Mouse (Mus musculus) liver, embryonic 13.5 days (tissue): ENCODE data around the gene Cyp4f39. TPM values are rescaled to one million over a fixed set of nuclear protein-coding genes. Genes with fewer than 3 reads are reported as not detected.
"Not testable (repeated sequence)": the region's sequence is repeated elsewhere in the genome, so short reads cannot be mapped to it uniquely, and the experiment has no call there.

ENCODE experiments used
- ATAC-seq: fragments of 200-750 bp; cut with Nextera tagmentation; 2 replicates; pipeline ENCODE4 v1.8.0; 2017; ENCODE audit warnings: low read depth, mild to moderate bottlenecking, moderate number of reproducible peaks, moderate library complexity
- DNase-seq: peaks from one replicate; pipeline ENCODE4 v3.0.0; 2022
- H3K27ac ChIP-seq: fragments of 300-500 bp; sonication (generic); 2 replicates; pipeline ENCODE4 v1.5.1; 2015; ENCODE audit warnings: moderate library complexity, mild to moderate bottlenecking, inconsistent platforms
- H3K27me3 ChIP-seq: fragments of 300-500 bp; sonication (generic); 2 replicates; pipeline ENCODE4 v1.6.1; 2015; ENCODE audit warnings: mild to moderate bottlenecking, inconsistent platforms
- H3K36me3 ChIP-seq: fragments of 300-500 bp; sonication (generic); 2 replicates; pipeline ENCODE4 v1.6.1; 2015; ENCODE audit warnings: mild to moderate bottlenecking, inconsistent platforms
- H3K4me1 ChIP-seq: fragments of 300-500 bp; sonication (generic); replicated peaks from 2 replicates; pipeline ENCODE4 v1.6.1; 2015; ENCODE audit warnings: inconsistent platforms
- H3K4me2 ChIP-seq: fragments of 300-500 bp; sonication (generic); 2 replicates; pipeline ENCODE4 v1.6.1; 2015; ENCODE audit warnings: inconsistent platforms, mild to moderate bottlenecking, moderate library complexity
- H3K4me3 ChIP-seq: fragments of 300-500 bp; sonication (generic); replicated peaks from 2 replicates; pipeline ENCODE4 v1.5.1; 2015; ENCODE audit warnings: mild to moderate bottlenecking, inconsistent platforms
- H3K9ac ChIP-seq: fragments of 300-500 bp; sonication (generic); 2 replicates; pipeline ENCODE4 v1.6.1; 2015; ENCODE audit warnings: mild to moderate bottlenecking, inconsistent platforms
- H3K9me3 ChIP-seq: fragments of 300-500 bp; sonication (generic); replicated peaks from 2 replicates; pipeline ENCODE4 v1.6.1; 2016; ENCODE audit warnings: inconsistent platforms
- WGBS: fragments of 180-500 bp; shearing (Covaris S2); methylation state at CpG from one replicate; pipeline ENCODE4 v1.1.7; 2015; ENCODE audit not compliant: insufficient replicate concordance; 5-methylcytosine and 5-hydroxymethylcytosine counted together
- polyA plus RNA-seq: library from polyadenylated mRNA; unstranded; fragments of >200 nt; fragmentation: Nextera tagmentation; extraction: Ambion mirVana; gene quantifications from 2 replicates; pipeline ENCODE4 v1.2.1, GENCODE M21; 2015

The Cyp4f39 gene
- polyA plus RNA-seq, 1 experiment from 2014 or later, result 0.46 TPM

DNA sequence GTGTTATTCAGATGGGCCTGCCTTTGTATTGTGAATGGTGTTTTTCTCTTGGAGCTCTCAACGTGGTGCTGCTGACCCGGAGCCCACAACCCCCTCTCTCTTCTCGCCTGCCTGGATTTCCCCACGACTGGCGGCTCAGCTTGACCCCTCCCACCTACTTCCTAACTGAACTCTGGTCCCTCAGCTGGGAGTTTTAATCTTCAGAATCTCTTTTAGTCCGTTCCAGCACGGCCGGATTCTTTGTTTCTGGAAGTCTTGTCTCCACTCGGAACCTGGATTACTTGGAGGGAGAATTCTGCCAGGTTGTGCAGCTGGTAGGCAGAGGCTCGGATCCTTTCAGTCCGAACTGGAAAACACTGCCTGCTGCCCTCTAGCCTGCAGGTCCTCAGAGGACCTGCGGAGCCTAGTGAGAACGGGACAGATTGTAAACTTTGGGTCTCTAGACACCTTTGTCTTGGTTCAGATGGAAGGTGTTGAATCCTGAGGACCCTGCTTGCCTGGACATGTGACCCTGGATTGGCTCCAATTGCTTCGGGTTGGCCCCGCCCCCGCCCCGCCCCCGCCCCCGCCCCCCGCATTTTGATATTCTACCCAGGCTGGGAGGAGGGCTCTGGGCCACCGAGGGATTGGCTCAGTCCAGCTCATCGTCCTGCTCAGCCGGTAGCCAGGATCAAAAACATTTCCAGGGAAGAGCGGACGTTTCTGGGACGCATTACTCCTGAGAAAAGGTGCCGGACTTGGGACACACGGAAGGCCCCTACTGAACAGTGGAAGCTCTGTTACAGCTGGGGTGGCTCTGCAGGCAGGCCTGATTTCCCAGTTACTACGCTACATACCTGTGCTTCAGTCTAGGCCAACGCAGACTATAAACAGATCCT is 53.6 kb downstream of the Cyp4f39 start, which contains the start of gene Cyp4f17:
Cyp4f17 (plus strand) TSS at position 200 of the 878 bp plus-strand sequence.
- no peak within 1 kb of the TSS for H3K27ac ChIP-seq
- peaks cover 17% of the 10 kb centered on the region for H3K4me1 ChIP-seq
- peak within 1 kb of the TSS; percentile 54 for H3K4me3 ChIP-seq
- peak; percentile 71 for ATAC-seq
- peak within 1 kb of the TSS; percentile 56 for H3K9ac ChIP-seq
- H3K27me3 ChIP-seq, result no peaks in the 10 kb centered on the region
- no peak for DNase-seq
- peak within 1 kb of the TSS; percentile 73 for H3K4me2 ChIP-seq
- WGBS, result 2% methylated on average over 30 of the region's 30 CpGs
- H3K36me3 ChIP-seq, result no peaks in the 10 kb centered on the region
- no peaks in the 10 kb centered on the region for H3K9me3 ChIP-seq

GRCm38 (mm10) chr17:32506729-32507245 is 54.3 kb downstream of the Cyp4f39 start:
- ATAC-seq (0 out of 2 replicates have a peak, but pooled peaks have one; percentile 5), DNase-seq (no peak)
- WGBS, result 51% methylated on average over 9 of the region's 9 CpGs

GRCm38 (mm10) chr17:32516126-32516525 is 63.6 kb downstream of the Cyp4f39 start:
- Histone ChIP-seq H3K9me3 (no peaks in the 10 kb centered on the region), H3K27me3 (no peaks in the 10 kb centered on the region), H3K4me1 (no peaks in the 10 kb centered on the region), H3K4me3 (no peak overlapping the region), H3K4me2 (no peak overlapping the region), H3K36me3 (no peaks in the 10 kb centered on the region), H3K27ac (no peak overlapping the region), H3K9ac (no peak overlapping the region)
- DNase-seq (no peak), ATAC-seq (no peak)
- WGBS, result 62% methylated on average over 5 of the region's 5 CpGs

More at GRCm38 (mm10) chr17:32506729-32507245, 54.3 kb downstream of the Cyp4f39 start:
- H3K27me3 ChIP-seq, result no peaks in the 10 kb centered on the region
- peak overlapping the region; percentile 54 for H3K4me3 ChIP-seq
- H3K9me3 ChIP-seq, result no peaks in the 10 kb centered on the region
- no peak overlapping the region for H3K27ac ChIP-seq
- H3K36me3 ChIP-seq, result no peaks in the 10 kb centered on the region
- peak overlapping the region; percentile 73 for H3K4me2 ChIP-seq
- peaks cover 17% of the 10 kb centered on the region for H3K4me1 ChIP-seq
- H3K9ac ChIP-seq, result peak overlapping the region; percentile 56

DNA sequence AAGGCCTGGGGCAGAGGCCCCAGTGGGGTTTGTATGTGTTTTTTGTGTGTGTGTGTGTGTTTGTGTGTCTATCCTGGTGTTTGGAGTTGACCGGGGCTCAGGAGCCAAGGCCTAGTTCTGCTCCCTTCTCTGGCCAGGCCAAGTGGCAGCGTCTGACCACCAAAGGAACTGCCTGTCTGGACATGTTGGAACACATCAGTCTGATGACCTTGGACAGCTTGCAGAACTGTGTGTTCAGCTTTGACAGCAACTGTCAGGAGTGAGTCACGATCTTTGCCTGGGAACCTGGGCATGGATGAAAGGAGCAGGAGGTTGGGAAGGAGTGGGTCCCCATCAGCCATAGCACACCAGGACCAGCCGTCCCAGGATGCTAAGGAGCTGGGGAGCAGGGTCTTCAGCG is 69.5 kb downstream of the Cyp4f39 start:
- Histone ChIP-seq H3K9me3 (no peaks in the 10 kb centered on the region), H3K36me3 (no peaks in the 10 kb centered on the region), H3K4me3 (no peak overlapping the region), H3K9ac (no peak overlapping the region), H3K27ac (no peak overlapping the region), H3K4me2 (no peak overlapping the region), H3K4me1 (0 out of 2 replicates have a peak, but pooled peaks cover 5% of the 10 kb centered on the region), H3K27me3 (no peaks in the 10 kb centered on the region)
- ATAC-seq (no peak), DNase-seq (no peak)
- 74% methylated on average over 5 of the region's 5 CpGs for WGBS

DNA sequence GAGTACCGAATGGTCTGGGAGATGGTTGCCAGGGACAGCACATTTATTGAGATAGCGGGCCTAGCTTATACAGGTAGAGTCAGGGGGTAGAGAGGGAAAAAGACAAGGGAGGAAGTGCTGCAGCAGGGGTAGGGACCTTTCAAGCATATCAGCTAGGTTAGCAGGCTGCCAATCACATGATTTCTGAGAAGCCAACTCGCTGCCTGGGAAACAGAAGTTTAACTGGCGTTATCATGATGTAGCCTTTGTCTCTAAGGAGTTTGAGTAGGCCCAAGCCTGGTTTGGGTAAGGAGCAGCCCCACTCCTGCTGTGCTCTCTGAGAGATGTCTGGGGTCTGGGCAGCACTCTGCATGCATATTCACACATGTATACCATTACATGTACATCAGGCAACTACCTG is 69.9 kb downstream of the Cyp4f39 start:
- Histone ChIP-seq H3K27ac (no peak overlapping the region), H3K4me1 (0 out of 2 replicates have a peak, but pooled peaks cover 5% of the 10 kb centered on the region), H3K4me2 (no peak overlapping the region), H3K27me3 (no peaks in the 10 kb centered on the region), H3K9me3 (no peaks in the 10 kb centered on the region), H3K9ac (no peak overlapping the region), H3K36me3 (no peaks in the 10 kb centered on the region), H3K4me3 (no peak overlapping the region)
- WGBS, result 44% methylated on average over 4 of the region's 4 CpGs
- ATAC-seq, result no peak
- DNase-seq, result no peak

GRCm38 (mm10) chr17:32522816-32523215 is 70.3 kb downstream of the Cyp4f39 start:
- Histone ChIP-seq H3K4me1 (0 out of 2 replicates have a peak, but pooled peaks cover 6% of the 10 kb centered on the region), H3K27ac (no peak overlapping the region), H3K4me3 (no peak overlapping the region), H3K4me2 (no peak overlapping the region), H3K36me3 (no peaks in the 10 kb centered on the region), H3K9me3 (no peaks in the 10 kb centered on the region), H3K27me3 (no peaks in the 10 kb centered on the region), H3K9ac (no peak overlapping the region)
- WGBS, result 62% methylated on average over 5 of the region's 5 CpGs
- ATAC-seq (no peak), DNase-seq (no peak)

DNA sequence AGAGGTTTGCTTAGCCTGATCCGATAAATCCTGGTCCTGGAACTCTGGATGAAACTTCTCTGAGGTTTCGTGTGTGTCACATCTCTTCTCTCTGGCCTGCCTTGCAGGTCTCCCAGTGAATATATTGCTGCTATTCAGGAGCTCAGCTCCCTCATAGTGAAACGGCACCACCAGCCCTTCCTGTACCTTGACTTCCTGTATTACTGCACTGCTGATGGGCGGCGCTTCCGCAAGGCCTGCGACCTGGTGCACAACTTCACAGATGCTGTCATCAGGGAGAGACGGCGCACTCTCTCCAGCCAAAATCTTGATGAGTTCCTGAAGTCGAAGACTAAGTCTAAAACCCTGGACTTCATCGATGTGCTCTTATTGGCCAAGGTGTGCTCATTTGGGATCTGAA is 71.4 kb downstream of the Cyp4f39 start:
- no peak overlapping the region for H3K27ac ChIP-seq
- no peaks in the 10 kb centered on the region for H3K9me3 ChIP-seq
- H3K36me3 ChIP-seq, result no peaks in the 10 kb centered on the region
- ATAC-seq (no peak), DNase-seq (no peak)
- H3K4me1 ChIP-seq, result peaks cover 14% of the 10 kb centered on the region; the same call in 1 of the 2 replicates
- H3K9ac ChIP-seq, result no peak overlapping the region
- H3K4me3 ChIP-seq, result no peak overlapping the region
- H3K27me3 ChIP-seq, result no peaks in the 10 kb centered on the region
- no peak overlapping the region for H3K4me2 ChIP-seq
- 71% methylated on average over 11 of the region's 11 CpGs for WGBS

DNA sequence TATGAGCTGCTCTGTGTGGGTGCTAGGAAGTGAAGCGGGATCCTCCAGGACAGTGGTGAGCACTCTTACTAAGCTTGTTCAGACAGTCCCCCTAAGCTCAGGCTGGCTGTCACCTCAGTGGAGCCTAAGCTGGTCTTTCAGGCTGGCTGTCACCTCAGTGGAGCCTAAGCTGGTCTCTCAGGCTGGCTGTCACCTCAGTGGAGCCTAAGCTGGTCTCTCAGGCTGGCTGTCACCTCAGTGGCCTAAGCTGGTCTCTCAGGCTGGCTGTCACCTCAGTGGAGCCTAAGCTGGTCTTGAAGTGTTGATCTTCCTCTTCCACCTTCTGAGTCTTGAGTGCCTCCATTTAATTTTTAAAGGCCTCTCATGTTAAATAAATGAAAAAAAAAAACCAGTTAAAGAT is 73.8 kb downstream of the Cyp4f39 start:
- not testable (repeated sequence) for ATAC-seq, H3K27me3 ChIP-seq, H3K4me2 ChIP-seq, H3K4me3 ChIP-seq, H3K27ac ChIP-seq, H3K9me3 ChIP-seq, H3K36me3 ChIP-seq, DNase-seq, H3K9ac ChIP-seq
- 69% methylated on average over 1 of the region's 1 CpGs for WGBS
- peaks cover 14% of the 10 kb centered on the region; the same call in 1 of the 2 replicates for H3K4me1 ChIP-seq

- Histone ChIP-seq H3K4me2 (peak overlapping the region; percentile 68), H3K27ac (no peak overlapping the region), H3K27me3 (no peaks in the 10 kb centered on the region), H3K9ac (no peak overlapping the region), H3K4me3 (no peak overlapping the region), H3K4me1 (peaks cover 9% of the 10 kb centered on the region; the same call in 1 of the 2 replicates), H3K9me3 (no peaks in the 10 kb centered on the region), H3K36me3 (no peaks in the 10 kb centered on the region)
- DNase-seq, result no peak
- no peak for ATAC-seq
- 78% methylated on average over 11 of the region's 11 CpGs for WGBS
These were observed 75.2 kb downstream of the Cyp4f39 start for GRCm38 (mm10) chr17:32527748-32528147.

- peak; percentile 78 for DNase-seq
- peaks cover 9% of the 10 kb centered on the region; the same call in 1 of the 2 replicates for H3K4me1 ChIP-seq
- peak overlapping the region; percentile 68 for H3K4me2 ChIP-seq
- peak overlapping the region; percentile 51 for H3K4me3 ChIP-seq
- no peaks in the 10 kb centered on the region for H3K27me3 ChIP-seq
- WGBS, result 6% methylated on average over 26 of the region's 26 CpGs
- peak; percentile 91 for ATAC-seq
- peak overlapping the region; percentile 64 for H3K9ac ChIP-seq
- H3K27ac ChIP-seq, result no peak overlapping the region
- H3K36me3 ChIP-seq, result no peaks in the 10 kb centered on the region
- no peaks in the 10 kb centered on the region for H3K9me3 ChIP-seq
These were observed 76.2 kb downstream of the Cyp4f39 start for GRCm38 (mm10) chr17:32528408-32529337.

GRCm38 (mm10) chr17:32532356-32532755 is 79.8 kb downstream of the Cyp4f39 start:
- not testable (repeated sequence) for H3K9ac ChIP-seq, H3K4me2 ChIP-seq, H3K27me3 ChIP-seq, H3K9me3 ChIP-seq, H3K27ac ChIP-seq, DNase-seq, H3K36me3 ChIP-seq, H3K4me3 ChIP-seq, ATAC-seq
- peaks cover 13% of the 10 kb centered on the region; the same call in 1 of the 2 replicates for H3K4me1 ChIP-seq
- 49% methylated on average over 4 of the region's 4 CpGs for WGBS
